ENCODE assay signal across 22 mouse cellular contexts in genomic region chr1:193579671-193580070, GRCm38 (mm10).
A peak's percentile ranks its signal among the peaks of the same experiment; 100 is the strongest.
DNase-seq lines count a peak whose midpoint lies in the region; ATAC-seq and TF ChIP-seq lines count a peak whose summit lies in the region.
"Had no signal": no experiment of that assay in that cellular context is flagged by ENCODE, and none has a peak within 500 bp of the region (broad histone marks: within the 10 kb centered on the region; RNA-seq: fewer than 3 reads in every experiment).

No protein-coding gene starts in this region.

- no peaks in the 10 kb centered on the region for H3K9me3 ChIP-seq in heart, embryonic 11.5 days (replicated peaks; ENCODE audit: control insufficient read depth, low read length)
- no peaks in the 10 kb centered on the region for H3K9me3 ChIP-seq in stomach, postnatal 0 days (ENCODE audit: control insufficient read depth, low read length)
- H3K9me3 ChIP-seq: embryonic facial prominence, embryonic 13.5 days; embryonic facial prominence, embryonic 15.5 days; forebrain, embryonic 10.5 days; forebrain, embryonic 12.5 days had no signal

- 65% methylated on average over 3 of the region's 3 CpGs for WGBS in heart, embryonic 11.5 days (ENCODE audit: insufficient replicate concordance)
- WGBS in stomach, postnatal 0 days, result 81% methylated on average over 3 of the region's 3 CpGs

- H3K36me3 ChIP-seq in heart, embryonic 11.5 days (ENCODE audit: control insufficient read depth, insufficient read depth, low read length), result no peaks in the 10 kb centered on the region
- no peaks in the 10 kb centered on the region for H3K36me3 ChIP-seq in stomach, postnatal 0 days (ENCODE audit: control insufficient read depth, insufficient read depth, low read length)
- H3K36me3 ChIP-seq: embryonic facial prominence, embryonic 13.5 days; embryonic facial prominence, embryonic 15.5 days; forebrain, embryonic 10.5 days; forebrain, embryonic 12.5 days had no signal

- no peak for TF ChIP-seq CTCF in stomach, postnatal 0 days (IDR thresholded peaks at IDR 0.05; ENCODE audit: low read depth)

- no peak for TF ChIP-seq EP300 in stomach, postnatal 0 days (optimal IDR thresholded peaks at IDR 0.05)

- no peak overlapping the region for H3K4me3 ChIP-seq in heart, embryonic 11.5 days (ENCODE audit: low read depth, low read length)
- H3K4me3 ChIP-seq in stomach, postnatal 0 days (ENCODE audit: low read depth, low read length), result no peak overlapping the region
- H3K4me3 ChIP-seq: embryonic facial prominence, embryonic 13.5 days; embryonic facial prominence, embryonic 15.5 days; erythroblast, embryonic 14.5 days; forebrain, embryonic 10.5 days; forebrain, embryonic 12.5 days had no signal

- no peak overlapping the region for H3K9ac ChIP-seq in heart, embryonic 11.5 days (ENCODE audit: low read depth, low read length)
- no peak overlapping the region for H3K9ac ChIP-seq in stomach, postnatal 0 days (ENCODE audit: low read length)
- H3K9ac ChIP-seq: embryonic facial prominence, embryonic 13.5 days; embryonic facial prominence, embryonic 15.5 days; forebrain, embryonic 12.5 days had no signal

- no peak for ATAC-seq in heart, embryonic 11.5 days (replicated peaks; ENCODE audit: insufficient number of reproducible peaks, low FRiP score, low TSS enrichment)
- ATAC-seq in stomach, postnatal 0 days (ENCODE audit: low FRiP score, low TSS enrichment), result no peak
- ATAC-seq: CD4-positive, CD25-positive, alpha-beta regulatory T cell, adult 4 months; forebrain, embryonic 14.5 days; forebrain, embryonic 16.5 days had no signal

- H3K27me3 ChIP-seq in heart, embryonic 11.5 days (ENCODE audit: control insufficient read depth, insufficient read depth, low read length), result no peaks in the 10 kb centered on the region
- H3K27me3 ChIP-seq in stomach, postnatal 0 days (ENCODE audit: control insufficient read depth, insufficient read depth, low read length), result no peaks in the 10 kb centered on the region
- H3K27me3 ChIP-seq: embryonic facial prominence, embryonic 13.5 days; embryonic facial prominence, embryonic 15.5 days had no signal

- peaks cover 5% of the 10 kb centered on the region; the same call in 1 of the 2 replicates for H3K4me1 ChIP-seq in heart, embryonic 11.5 days (ENCODE audit: control insufficient read depth, insufficient read depth, low read length)
- H3K4me1 ChIP-seq in stomach, postnatal 0 days (replicated peaks; ENCODE audit: control insufficient read depth, insufficient read depth), result no peaks in the 10 kb centered on the region

- DNase-seq in heart, adult 11 months, result peak; percentile 4
- DNase-seq in ZHBTc4 (ENCODE audit: low read depth, low spot score), result peak; percentile 56
- no peak for DNase-seq in cerebellum, adult 8-10 months
- DNase-seq in stomach, postnatal 0 days (ENCODE audit: low spot score), result no peak
- DNase-seq: adrenal gland, adult 2 months; adrenal gland, postnatal 10 days; adrenal gland, postnatal 25 days; B cell, adult 2 months; cerebellum, adult 11 months; cerebellum, adult 18-20 months; cerebellum, adult 9-10 months; cerebellum, postnatal 10 days; cerebellum, postnatal 25 days had no signal

- no peak overlapping the region for H3K4me2 ChIP-seq in heart, embryonic 11.5 days
- H3K4me2 ChIP-seq in stomach, postnatal 0 days (replicated peaks; ENCODE audit: low read depth), result no peak overlapping the region
- H3K4me2 ChIP-seq: embryonic facial prominence, embryonic 13.5 days; embryonic facial prominence, embryonic 15.5 days; forebrain, embryonic 12.5 days had no signal

- no peak overlapping the region for H3K27ac ChIP-seq in heart, embryonic 11.5 days (ENCODE audit: low read depth, low read length)
- H3K27ac ChIP-seq in stomach, postnatal 0 days (replicated peaks), result no peak overlapping the region
- H3K27ac ChIP-seq: embryonic facial prominence, embryonic 13.5 days; embryonic facial prominence, embryonic 15.5 days; forebrain, embryonic 10.5 days; forebrain, embryonic 12.5 days had no signal

Comparison
In these comparisons a context has a peak if more than half of its experiments do, and no peak if none do; other contexts are left out.
1. DNase-seq: peak in heart, adult 11 months (single experiment) and ZHBTc4 (single experiment); none in cerebellum, adult 8-10 months (single experiment) and stomach, postnatal 0 days (single experiment).